Mouse (Mus musculus) midbrain, embryonic 16.5 days (tissue): ENCODE results near the gene Larp1. TPM values are rescaled to one million over a fixed set of nuclear protein-coding genes. Genes with fewer than 3 reads are reported as not detected.

Source experiments
- ATAC-seq: fragments of 200-750 bp; cut with Nextera tagmentation; 2 replicates; pipeline ENCODE4 v1.8.0; 2017; ENCODE audit warnings: moderate TSS enrichment
- H3K27ac ChIP-seq: fragments of 300-500 bp; sonication (generic); 2 replicates; pipeline ENCODE4 v1.5.1; 2014; ENCODE audit warnings: mild to moderate bottlenecking, low read length, mixed read lengths
- H3K27me3 ChIP-seq: fragments of 300-500 bp; sonication (generic); 2 replicates; pipeline ENCODE4 v1.6.1; 2014; ENCODE audit warnings: low read depth, low read length, mixed read lengths; ENCODE audit not compliant: control insufficient read depth, insufficient read depth
- H3K36me3 ChIP-seq: fragments of 300-500 bp; sonication (generic); 2 replicates; pipeline ENCODE4 v1.6.1; 2014; ENCODE audit warnings: mild to moderate bottlenecking, low read length, moderate library complexity, mixed read lengths; ENCODE audit not compliant: control insufficient read depth, insufficient read depth
- H3K4me1 ChIP-seq: fragments of 300-500 bp; sonication (generic); 2 replicates; pipeline ENCODE4 v1.6.1; 2014; ENCODE audit warnings: mild to moderate bottlenecking, low read length, mixed read lengths; ENCODE audit not compliant: control insufficient read depth, insufficient read depth
- H3K4me2 ChIP-seq: fragments of 300-500 bp; sonication (generic); 2 replicates; pipeline ENCODE4 v1.6.1; 2014; ENCODE audit warnings: mild to moderate bottlenecking, low read length, mixed read lengths
- H3K4me3 ChIP-seq: fragments of 300-500 bp; sonication (generic); 2 replicates; pipeline ENCODE4 v1.5.1; 2014; ENCODE audit warnings: low read depth, mild to moderate bottlenecking, low read length, moderate library complexity, mixed read lengths
- H3K9ac ChIP-seq: fragments of 300-500 bp; sonication (generic); 2 replicates; pipeline ENCODE4 v1.6.1; 2014; ENCODE audit warnings: low read depth, low read length, mixed read lengths
- H3K9me3 ChIP-seq: fragments of 300-500 bp; sonication (generic); replicated peaks from 2 replicates; pipeline ENCODE4 v1.6.1; 2014; ENCODE audit warnings: mild to moderate bottlenecking, low read length, mixed read lengths; ENCODE audit not compliant: control insufficient read depth, poor library complexity, severe bottlenecking
- WGBS: fragments of 180-500 bp; shearing (Covaris S2); extraction: QIAGEN DNeasy Blood & Tissue Kit; methylation state at CpG from one replicate; pipeline ENCODE4 v1.1.7; 2014; 5-methylcytosine and 5-hydroxymethylcytosine counted together
- polyA plus RNA-seq: library from polyadenylated mRNA; unstranded; fragments of >200 nt; fragmentation: Nextera tagmentation; extraction: Ambion mirVana; gene quantifications from 2 replicates; pipeline ENCODE4 v1.2.1, GENCODE M21; 2015

Gene Larp1
- polyA plus RNA-seq, 1 experiment from 2014 or later = 17.7 TPM

GRCm38 (mm10) chr11:57973913-57974234 lies 35.0 kb upstream of the Larp1 start:
- H3K27ac ChIP-seq = no peak overlapping the region
- WGBS = 71% methylated on average over 9 of the region's 9 CpGs
- no peak overlapping the region for H3K9ac ChIP-seq
- ATAC-seq = no peak
- no peaks in the 10 kb centered on the region for H3K36me3 ChIP-seq
- H3K4me3 ChIP-seq = no peak overlapping the region
- no peaks in the 10 kb centered on the region for H3K27me3 ChIP-seq
- H3K4me2 ChIP-seq = no peak overlapping the region
- no peaks in the 10 kb centered on the region for H3K9me3 ChIP-seq
- no peaks in the 10 kb centered on the region for H3K4me1 ChIP-seq

DNA sequence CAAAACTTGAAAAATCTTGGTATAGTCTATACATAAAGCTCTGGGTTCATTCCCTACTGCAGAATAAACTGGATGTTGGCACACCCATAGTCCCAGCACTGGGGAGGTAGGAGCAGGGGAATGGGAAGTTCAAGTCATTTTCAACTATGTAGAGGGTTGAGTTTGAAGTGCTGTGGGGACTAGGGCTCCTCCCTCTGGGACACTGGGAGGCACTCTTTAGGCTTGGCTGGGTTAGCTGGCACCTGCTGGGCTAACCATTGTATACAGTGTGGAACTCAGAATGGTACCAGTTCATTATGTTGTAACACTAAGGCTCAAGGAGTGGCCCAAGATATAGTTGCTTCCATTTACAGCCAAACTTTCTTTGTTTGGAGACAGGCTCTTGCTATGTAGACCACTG lies 33.0 kb upstream of the Larp1 start:
- no peaks in the 10 kb centered on the region for H3K36me3 ChIP-seq
- no peaks in the 10 kb centered on the region for H3K4me1 ChIP-seq
- no peak overlapping the region for H3K4me3 ChIP-seq
- no peak overlapping the region for H3K4me2 ChIP-seq
- H3K27ac ChIP-seq = no peak overlapping the region
- H3K9ac ChIP-seq = no peak overlapping the region
- ATAC-seq = no peak
- H3K27me3 ChIP-seq = no peaks in the 10 kb centered on the region
- H3K9me3 ChIP-seq = no peaks in the 10 kb centered on the region

DNA sequence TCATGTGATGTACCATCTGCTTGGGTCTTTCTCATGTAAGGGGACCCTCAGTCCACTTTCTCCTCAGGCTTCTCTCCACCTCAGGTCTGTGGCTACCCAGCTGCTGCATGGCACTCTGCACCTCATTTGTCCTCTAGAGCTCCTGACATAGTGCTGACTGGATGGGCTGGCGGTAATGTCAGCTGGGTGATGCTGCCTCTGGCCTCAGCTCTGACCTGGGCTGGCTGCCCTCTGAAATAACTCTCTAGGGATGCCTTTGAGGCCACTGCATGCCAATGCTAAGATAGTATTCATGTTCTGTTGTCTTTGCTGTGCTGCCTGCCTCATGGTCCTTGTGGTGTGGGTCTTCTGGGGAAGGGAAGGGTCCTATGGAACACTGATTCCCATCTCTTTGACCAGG lies 31.2 kb upstream of the Larp1 start:
- ATAC-seq = no peak
- no peaks in the 10 kb centered on the region for H3K27me3 ChIP-seq
- H3K4me2 ChIP-seq = no peak overlapping the region
- WGBS = 100% methylated on average over 1 of the region's 1 CpGs
- no peaks in the 10 kb centered on the region for H3K4me1 ChIP-seq
- no peak overlapping the region for H3K9ac ChIP-seq
- no peaks in the 10 kb centered on the region for H3K9me3 ChIP-seq
- H3K4me3 ChIP-seq = no peak overlapping the region
- H3K36me3 ChIP-seq = no peaks in the 10 kb centered on the region
- no peak overlapping the region for H3K27ac ChIP-seq

GRCm38 (mm10) chr11:57979621-57980020 lies 29.2 kb upstream of the Larp1 start:
- H3K9me3 ChIP-seq = no peaks in the 10 kb centered on the region
- no peaks in the 10 kb centered on the region for H3K36me3 ChIP-seq
- no peak for ATAC-seq
- no peak overlapping the region for H3K9ac ChIP-seq
- 94% methylated on average over 6 of the region's 6 CpGs for WGBS
- no peak overlapping the region for H3K27ac ChIP-seq
- H3K4me1 ChIP-seq = no peaks in the 10 kb centered on the region
- no peaks in the 10 kb centered on the region for H3K27me3 ChIP-seq
- no peak overlapping the region for H3K4me2 ChIP-seq
- H3K4me3 ChIP-seq = no peak overlapping the region

GRCm38 (mm10) chr11:57981083-57981809 lies 27.6 kb upstream of the Larp1 start:
- no peak for ATAC-seq
- H3K36me3 ChIP-seq = no peaks in the 10 kb centered on the region
- no peaks in the 10 kb centered on the region for H3K4me1 ChIP-seq
- H3K27me3 ChIP-seq = no peaks in the 10 kb centered on the region
- WGBS = 81% methylated on average over 12 of the region's 12 CpGs
- no peak overlapping the region for H3K27ac ChIP-seq
- no peaks in the 10 kb centered on the region for H3K9me3 ChIP-seq
- H3K4me2 ChIP-seq = no peak overlapping the region
- H3K4me3 ChIP-seq = no peak overlapping the region
- no peak overlapping the region for H3K9ac ChIP-seq

GRCm38 (mm10) chr11:57983480-57984342 lies 25.2 kb upstream of the Larp1 start:
- 48% methylated on average over 16 of the region's 16 CpGs for WGBS
- no peaks in the 10 kb centered on the region for H3K4me1 ChIP-seq
- no peak for ATAC-seq
- no peak overlapping the region for H3K4me3 ChIP-seq
- H3K27me3 ChIP-seq = no peaks in the 10 kb centered on the region
- no peak overlapping the region for H3K4me2 ChIP-seq
- H3K36me3 ChIP-seq = no peaks in the 10 kb centered on the region
- H3K27ac ChIP-seq = no peak overlapping the region
- H3K9me3 ChIP-seq = no peaks in the 10 kb centered on the region
- H3K9ac ChIP-seq = no peak overlapping the region

- no peak overlapping the region for H3K9ac ChIP-seq
- no peak overlapping the region for H3K27ac ChIP-seq
- H3K4me1 ChIP-seq = no peaks in the 10 kb centered on the region
- no peaks in the 10 kb centered on the region for H3K36me3 ChIP-seq
- ATAC-seq = no peak
- no peaks in the 10 kb centered on the region for H3K9me3 ChIP-seq
- H3K4me3 ChIP-seq = no peak overlapping the region
- WGBS = 39% methylated on average over 3 of the region's 3 CpGs
- H3K4me2 ChIP-seq = no peak overlapping the region
- H3K27me3 ChIP-seq = no peaks in the 10 kb centered on the region
These were observed 24.6 kb upstream of the Larp1 start for GRCm38 (mm10) chr11:57984343-57984666.

GRCm38 (mm10) chr11:57985485-57985884 lies 23.4 kb upstream of the Larp1 start:
- no peak overlapping the region for H3K27ac ChIP-seq
- H3K4me3 ChIP-seq = no peak overlapping the region
- H3K27me3 ChIP-seq = no peaks in the 10 kb centered on the region
- H3K9ac ChIP-seq = no peak overlapping the region
- no peaks in the 10 kb centered on the region for H3K9me3 ChIP-seq
- H3K4me1 ChIP-seq = no peaks in the 10 kb centered on the region
- H3K36me3 ChIP-seq = no peaks in the 10 kb centered on the region
- no peak overlapping the region for H3K4me2 ChIP-seq
- 90% methylated on average over 3 of the region's 3 CpGs for WGBS
- ATAC-seq = no peak

GRCm38 (mm10) chr11:57986053-57986452 lies 22.8 kb upstream of the Larp1 start:
- WGBS = 91% methylated on average over 6 of the region's 6 CpGs
- Histone ChIP-seq H3K4me2 (no peak overlapping the region), H3K27me3 (no peaks in the 10 kb centered on the region), H3K4me1 (no peaks in the 10 kb centered on the region), H3K27ac (no peak overlapping the region), H3K4me3 (no peak overlapping the region), H3K36me3 (no peaks in the 10 kb centered on the region), H3K9me3 (no peaks in the 10 kb centered on the region), H3K9ac (no peak overlapping the region)
- ATAC-seq = no peak
